Mouse (Mus musculus) frontal cortex, postnatal 36 days (tissue): ENCODE data around the gene Gnpat.
A peak's percentile ranks its signal among the peaks of the same experiment; 100 is the strongest.
"Not testable (repeated sequence)": the region's sequence is repeated elsewhere in the genome, so short reads cannot be mapped to it uniquely, and the experiment has no call there.

Experiments
- DNase-seq, 2 experiments: peaks; one replicate each; pipeline ENCODE4 v3.0.0; 2022; ENCODE audit warnings: low spot score in 2 of 2

Gnpat gene

DNA sequence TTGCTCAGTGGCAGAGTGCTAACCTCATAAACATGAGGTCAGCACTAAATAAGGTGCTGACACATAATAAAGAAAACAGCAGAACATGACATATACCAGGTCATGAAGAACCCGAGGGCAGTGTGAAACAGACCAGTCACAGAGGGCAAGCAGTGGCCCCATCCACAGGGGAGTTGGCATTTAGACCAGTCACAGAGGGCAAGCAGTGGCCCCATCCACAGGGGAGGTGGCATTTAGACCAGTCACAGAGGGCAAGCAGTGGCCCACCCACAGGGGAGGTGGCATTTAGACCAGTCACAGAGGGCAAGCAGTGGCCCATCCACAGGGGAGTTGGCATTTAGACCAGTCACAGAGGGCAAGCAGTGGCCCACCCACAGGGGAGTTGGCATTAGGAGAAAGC is 19.9 kb upstream of the Gnpat start:
- not testable (repeated sequence) for DNase-seq

DNA sequence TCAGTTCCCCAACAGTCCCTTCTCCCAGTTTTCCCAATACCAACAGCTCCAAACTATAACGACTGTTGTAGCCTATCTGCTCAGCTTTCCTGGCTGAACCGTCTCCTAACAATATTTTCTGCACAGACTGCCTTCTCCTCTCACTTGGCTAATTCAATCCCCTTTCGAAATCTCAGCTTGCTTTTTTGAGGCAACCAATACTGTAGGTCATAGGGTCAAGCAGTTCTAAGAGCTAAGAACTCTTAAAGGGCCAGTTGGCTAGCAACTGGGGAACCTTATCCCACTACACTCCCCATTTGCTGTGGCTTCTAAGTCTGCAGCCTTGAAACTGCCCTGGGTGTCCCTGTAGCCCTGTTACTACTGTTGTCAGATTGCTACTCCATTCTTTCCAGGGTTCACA is 17.7 kb upstream of the Gnpat start:
- DNase-seq, result no peak

DNA sequence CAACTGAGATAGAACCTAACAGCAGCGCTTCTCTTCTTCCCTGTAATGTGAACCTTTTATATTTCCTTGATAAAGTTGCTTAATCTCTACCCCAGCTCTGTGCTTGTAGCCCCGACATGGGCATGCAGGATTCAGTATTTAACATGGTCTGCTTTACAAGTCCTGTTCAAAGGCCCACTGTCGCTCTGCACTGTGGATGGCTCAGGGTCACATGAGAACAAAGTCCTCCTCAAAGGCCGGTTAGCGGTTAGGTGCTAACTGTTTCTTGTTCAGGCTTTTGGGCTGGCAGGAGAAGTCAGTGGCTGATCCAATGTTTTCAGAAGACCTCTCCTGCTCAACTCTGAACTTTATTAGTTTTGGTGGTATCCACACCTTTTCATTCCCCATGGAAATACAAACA is 17.3 kb upstream of the Gnpat start:
- DNase-seq, result no peak

DNA sequence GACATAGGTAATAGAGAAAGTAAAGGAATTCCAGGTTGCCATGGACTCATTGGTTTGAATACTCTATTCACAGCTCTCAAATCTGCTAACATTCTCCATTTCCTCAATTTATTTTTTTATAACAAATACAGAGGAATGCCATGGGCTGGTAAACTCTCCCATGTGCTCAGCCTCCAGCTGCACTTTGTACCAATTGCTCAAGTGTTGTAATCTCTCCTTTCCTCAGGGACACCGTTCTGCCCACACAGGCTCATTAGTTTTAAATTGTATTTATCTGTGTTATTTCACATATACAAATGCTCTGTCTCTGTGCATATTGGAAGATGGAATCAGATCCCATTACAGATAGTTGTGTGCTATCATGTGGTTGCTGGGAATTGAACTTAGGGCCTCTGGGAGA is 9.3 kb upstream of the Gnpat start:
- DNase-seq, result no peak

DNA sequence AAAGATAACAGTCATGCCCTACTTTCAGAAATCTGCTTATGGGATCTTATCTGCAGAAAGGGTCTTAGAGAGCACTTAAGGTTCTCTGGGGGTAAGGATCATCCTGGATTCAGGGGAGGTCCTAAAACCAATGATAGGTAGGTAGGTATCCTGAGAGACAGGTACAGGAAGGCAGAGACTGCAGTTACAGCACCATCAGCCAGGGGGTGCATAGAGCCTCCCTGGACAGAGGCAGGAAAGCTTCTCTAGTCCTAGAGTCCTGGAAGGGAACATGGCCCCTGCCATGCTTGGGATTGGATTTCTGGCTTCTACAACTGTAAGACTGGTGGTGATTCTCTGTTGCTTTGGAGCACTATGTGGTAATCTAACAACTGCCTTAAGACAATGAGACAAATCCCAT is 3.4 kb upstream of the Gnpat start:
- no peak for DNase-seq

DNA sequence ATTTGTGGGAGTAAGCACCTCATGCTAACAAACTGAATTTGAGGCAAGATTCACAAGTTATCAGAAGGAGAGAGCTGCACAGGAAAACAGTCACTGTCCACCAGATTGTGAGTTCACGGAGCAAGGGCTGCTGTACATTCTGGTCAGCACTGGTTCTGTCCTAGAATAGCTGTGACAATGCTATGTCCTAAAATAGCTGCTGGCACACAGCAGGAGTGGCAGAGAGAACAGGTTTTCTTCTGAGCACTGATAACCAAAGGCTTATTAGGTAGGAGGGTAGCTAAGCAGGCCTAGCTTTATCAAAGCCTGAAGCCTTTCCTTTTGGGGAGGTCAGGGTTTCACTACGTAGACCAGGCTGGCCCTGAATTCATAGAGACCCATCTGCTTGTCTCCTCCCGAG is 2.6 kb upstream of the Gnpat start:
- no peak for DNase-seq

DNA sequence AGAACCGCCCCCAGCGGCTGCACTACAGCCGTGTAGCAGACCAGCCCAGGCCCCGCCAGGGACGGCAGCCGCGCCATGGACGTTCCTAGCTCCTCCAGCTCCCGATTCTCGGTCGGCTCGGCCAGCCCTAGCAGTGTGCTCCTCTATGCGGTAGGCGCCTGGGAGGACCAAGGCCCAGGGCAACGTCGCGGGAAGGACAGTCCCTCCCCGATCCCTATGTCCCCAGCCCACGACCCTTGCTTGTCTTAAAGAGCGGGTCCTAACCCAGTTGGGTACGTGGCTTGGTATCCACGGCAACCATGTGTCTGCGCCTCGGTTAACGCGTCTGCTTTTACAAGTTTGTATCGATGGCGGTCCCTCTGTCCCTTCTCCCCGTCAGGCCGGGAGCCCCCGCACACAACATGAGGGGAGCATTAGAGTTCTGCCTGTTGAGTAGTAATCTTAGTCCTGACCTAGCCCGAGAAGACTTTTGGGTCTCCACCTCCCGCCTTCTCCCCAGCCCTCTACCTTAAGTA is 387 bp downstream of the Gnpat start:
- no peak for DNase-seq

DNA sequence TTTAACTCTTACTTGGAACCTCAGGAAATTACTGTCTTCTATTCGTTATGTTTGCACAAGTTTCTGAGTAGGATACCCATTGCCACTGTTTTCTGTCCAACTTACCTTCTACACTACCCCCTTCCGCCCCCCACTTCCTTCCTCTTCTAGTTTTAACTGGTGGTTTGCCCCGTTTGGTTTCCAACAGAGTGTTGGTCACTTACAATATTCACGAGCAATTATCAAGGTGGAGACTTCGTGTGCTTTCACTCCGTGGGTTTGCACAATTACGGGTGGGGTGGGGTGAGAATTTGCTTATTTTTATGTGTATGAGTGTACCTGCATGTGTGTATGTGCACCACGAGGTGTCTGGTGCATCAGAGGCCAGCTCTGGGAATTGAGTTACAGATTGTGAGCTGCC is 896 bp downstream of the Gnpat start:
- DNase-seq, result no peak

DNA sequence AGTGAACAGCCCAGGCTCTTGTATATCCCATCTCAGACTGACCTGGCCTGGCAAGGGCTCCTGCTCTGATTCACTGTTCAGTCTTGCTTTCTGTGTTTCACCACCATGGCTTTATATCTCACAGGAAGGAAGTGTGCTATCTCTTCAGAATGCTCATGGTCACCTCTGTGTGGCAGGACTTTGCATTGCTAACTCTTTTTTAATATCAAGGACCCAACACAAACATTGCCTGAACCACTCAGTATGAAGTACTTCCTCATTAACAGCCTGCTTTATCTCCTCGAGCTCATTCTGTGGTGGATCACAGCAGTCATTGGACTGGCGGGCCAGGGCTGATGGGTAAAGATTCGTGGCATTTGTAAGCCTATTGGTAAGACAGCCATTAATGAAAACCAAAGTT is 3.8 kb downstream of the Gnpat start:
- DNase-seq, result no peak

DNA sequence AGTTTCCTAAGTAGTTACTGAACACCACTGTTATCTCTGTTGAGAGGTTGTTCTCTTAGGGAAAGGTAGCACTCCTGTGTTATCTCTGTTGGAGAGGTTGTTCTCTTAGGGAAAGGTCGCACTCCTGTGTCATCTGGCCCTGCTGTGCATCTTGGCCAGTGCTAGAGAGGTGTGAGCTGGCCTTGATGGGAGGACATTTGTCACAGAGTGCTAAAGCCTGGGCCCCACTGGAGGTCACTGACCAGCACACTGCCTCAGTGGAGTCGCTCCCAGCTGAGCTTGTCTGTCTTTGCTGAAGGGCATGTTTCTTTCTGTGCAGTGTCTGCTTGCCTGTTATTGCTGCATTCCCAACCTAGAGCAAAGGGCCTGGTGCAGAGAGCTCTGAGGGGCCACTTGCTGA is 4.3 kb downstream of the Gnpat start:
- no peak for DNase-seq

DNA sequence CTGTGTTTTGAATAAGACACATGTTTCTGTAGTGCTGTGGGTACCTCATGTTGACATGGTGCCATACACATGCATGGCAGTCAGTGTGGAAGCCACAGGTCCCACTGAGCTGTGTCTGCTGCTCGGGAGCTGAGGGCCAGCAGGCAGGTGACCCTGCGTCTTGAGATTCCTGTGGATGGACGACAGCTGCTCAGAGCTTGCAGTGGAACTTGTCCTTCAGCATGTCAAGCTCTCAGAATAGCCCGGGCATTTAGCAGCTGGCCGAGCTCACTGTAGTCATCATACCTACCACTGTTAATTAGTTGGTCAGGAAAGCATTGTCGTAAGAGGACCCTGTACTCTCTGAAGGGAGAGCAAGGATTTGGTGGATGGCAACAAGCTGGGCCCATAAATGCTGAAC is 6.9 kb downstream of the Gnpat start:
- DNase-seq, result no peak

DNA sequence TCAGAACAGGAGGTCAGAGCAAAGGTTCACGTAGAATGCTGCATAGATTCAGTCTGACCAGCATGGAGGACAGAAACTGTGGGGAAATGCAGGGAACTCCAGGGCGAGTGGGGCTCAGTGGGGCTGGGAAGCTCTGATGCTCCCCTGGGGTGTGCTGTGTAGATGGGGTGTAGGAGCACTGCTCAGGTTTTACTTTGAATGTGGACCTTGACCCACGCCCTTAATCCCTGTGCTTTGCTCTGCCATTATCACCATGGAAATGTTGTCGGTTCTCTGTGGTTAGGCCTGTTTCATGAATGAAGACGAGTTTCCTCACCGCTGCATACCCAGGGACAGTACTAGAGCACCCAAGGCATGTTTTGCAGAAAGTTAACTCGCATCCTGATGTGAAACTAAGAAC is 8.6 kb downstream of the Gnpat start:
- no peak for DNase-seq

DNA sequence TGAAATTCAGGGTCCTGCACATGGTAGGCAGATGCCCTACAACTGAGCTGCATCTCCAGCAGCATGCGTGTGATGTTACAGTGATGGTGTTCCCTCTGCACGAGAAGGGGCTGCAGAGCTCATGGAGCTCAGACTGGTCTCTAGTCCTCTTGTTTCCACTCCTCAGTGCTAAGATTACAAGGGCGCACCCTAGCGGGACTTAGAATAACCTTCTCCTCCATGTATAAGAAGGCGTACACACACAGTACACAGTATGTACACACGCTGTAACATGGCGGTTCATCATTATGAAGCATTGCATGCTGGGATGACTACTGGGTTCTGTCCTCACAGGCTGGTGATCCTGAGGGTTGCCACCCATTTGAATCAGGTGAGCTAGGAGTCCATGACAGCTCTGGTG is 9.2 kb downstream of the Gnpat start:
- DNase-seq, result no peak

DNA sequence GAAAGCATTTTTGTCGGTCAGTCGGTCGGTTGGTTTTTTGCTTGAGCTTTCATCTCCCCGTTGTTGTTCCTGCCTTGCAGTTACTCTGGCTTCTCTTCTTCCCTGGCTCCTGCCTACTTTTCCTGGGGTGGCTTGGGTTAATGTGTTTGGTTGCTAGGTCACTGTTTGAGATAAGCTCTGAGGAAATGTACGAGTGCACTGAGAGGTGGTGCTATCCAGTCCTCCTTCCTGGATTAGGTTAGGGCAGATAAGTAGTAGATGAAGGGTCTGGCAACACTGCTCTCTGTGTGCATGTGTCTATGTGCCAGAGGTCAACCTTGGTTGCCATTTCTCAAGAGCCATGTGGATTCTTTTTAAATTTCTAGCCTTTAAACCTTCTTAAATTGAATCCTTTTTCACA is 9.9 kb downstream of the Gnpat start:
- no peak for DNase-seq

DNA sequence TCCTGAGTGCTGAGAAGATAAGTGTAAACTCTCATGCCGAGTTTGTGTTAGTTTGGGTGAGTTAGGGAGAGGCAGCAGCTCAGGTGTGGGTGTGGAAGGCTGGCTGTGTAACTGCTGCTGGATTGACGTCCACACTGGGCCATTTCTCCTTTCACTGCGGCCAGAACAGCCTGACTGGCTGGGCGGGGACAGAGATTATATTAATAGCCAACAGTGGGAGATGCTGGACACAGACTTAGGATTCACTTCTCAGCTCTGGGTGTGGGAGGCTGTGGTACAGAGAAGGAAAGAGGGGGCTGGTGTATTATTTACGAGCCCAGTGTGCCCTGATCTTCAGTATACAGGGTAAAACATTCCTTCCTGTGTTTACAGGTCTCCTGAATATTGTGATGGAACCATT is 15.3 kb downstream of the Gnpat start:
- DNase-seq, result no peak

DNA sequence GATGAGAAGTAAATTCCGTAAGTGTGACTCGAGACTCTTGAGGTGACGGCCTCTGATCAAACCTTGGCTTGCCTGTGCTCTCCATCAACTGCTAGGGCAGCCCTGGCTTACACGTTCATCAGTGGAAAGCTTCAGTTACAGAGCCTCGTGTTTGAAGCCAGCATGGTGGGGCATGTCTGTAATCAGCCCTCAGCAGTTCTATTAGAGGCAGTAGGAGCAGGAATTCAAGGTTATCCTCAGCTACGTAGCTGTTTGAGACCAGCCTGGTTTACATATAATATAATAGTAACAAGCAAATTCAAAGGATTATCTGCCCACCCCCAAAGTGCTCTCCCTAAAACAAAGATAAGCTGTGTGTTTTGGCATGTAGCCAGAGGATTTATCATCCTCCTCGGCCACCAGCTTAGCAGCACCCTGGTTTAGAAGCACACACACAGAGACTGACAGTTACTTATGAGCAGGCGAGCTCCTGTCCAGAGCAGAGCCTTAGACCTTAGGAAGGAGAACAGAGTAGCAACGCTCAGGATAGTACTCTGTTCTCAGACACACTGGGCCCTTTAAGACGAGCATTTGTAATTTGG is 16.2 kb downstream of the Gnpat start:
- no peak for DNase-seq

DNA sequence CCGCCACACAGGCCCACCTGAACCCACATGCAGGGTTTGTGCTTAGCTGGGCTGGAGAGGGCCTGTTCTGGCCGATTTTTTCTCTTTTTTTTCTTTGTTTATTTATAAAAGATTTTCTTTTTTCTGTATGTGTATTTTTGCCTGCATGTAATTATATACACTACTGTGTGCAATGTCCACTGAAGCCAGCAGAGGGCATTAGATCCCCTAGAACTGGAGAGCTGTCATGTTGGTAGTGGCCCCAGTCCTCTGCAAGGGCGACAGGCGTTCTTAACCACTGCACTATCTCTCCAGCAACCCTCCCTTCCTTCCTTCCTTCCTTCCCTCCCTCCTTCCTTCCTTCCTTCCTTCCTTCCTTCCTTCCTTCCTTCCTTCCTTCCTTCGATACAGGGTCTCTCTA is 25.6 kb downstream of the Gnpat start:
- DNase-seq, result no peak

DNA sequence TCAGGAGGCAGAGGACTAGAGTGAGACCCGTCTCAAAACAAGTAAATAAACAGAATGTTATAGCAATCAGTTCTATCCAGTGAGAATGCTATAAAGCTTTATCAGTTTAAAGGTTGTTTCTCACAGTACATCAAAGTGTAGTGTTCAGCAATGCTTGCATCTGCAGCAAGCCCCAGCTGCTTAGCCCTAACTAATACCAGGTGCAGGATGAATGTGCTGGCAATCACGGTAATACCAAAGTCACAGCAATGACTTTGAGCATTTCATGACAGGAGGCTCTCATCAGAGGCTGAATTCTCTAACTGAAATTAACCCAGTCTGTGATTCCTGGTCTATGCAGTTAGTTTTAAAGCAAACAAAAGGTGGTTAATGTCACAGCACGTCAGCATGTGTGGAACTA is 29.8 kb downstream of the Gnpat start:
- no peak for DNase-seq

DNA sequence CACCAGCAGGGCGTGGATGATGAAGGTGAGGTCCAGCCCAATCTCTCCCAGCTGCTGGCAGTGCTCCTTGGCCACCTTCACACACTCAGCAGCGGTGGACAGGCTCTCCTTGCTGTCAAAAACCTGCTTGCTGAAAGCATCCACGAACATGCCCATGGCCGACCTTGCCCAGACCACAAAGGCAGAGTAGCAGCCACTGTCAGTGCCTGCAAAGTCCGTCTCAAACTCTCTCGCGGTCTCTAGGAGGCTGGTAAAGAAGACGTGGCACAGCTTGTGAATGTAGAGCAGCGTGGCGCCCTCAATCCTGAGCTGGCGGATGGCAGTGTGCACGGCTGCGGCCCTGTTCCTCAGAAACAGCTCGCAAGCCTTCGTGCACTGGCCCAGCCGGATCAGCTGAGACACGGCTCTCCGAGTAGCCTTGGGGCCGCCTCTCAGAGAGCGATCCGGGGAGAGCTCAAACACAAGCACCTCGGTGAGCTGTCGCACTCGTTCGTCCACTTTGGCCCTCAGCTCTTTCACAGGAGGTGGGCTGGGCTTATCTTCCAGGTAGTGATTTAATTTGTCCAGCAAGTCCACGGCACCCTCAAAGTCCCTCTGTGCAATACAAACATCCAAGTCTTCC is 33.3 kb downstream of the Gnpat start:
- DNase-seq, result no peak

DNA sequence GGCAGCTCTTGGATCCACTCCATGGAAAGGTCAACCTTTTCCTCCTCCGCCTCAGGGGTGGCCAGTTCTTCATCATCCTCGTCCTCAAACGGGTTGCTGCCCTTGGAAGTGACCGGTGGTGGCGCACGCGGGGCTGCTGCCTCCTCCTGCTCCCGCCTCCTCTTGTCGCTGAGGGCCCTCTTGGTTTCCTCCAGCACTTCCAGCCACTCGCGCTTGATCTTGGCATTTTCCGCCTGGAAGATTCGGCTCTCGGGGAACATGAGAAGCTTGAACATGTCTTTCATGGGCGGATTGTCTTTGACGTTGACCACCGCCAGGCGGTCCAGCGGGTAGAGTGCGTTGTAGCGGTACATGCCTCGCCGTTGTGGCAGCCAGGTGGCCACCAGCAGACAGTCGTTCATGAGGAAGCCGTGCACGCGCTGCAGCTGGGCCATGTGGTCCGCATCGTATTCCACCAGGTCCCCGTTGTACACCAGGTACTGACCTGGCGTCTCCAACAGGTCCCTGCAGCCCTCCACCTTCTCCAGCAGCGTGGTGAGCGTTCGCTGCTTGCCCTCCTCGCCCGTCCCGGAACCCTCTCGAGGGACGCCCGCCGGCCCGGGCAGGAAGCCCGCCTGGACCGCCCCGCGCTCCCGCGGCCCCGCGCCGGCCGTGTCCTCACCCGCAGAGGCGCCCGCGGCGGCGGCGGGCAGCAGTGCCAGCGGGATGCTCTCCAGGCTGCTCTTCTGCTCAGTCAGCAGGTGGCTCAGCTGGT is 34.0 kb downstream of the Gnpat start:
- peak; percentile 64 for DNase-seq

DNA sequence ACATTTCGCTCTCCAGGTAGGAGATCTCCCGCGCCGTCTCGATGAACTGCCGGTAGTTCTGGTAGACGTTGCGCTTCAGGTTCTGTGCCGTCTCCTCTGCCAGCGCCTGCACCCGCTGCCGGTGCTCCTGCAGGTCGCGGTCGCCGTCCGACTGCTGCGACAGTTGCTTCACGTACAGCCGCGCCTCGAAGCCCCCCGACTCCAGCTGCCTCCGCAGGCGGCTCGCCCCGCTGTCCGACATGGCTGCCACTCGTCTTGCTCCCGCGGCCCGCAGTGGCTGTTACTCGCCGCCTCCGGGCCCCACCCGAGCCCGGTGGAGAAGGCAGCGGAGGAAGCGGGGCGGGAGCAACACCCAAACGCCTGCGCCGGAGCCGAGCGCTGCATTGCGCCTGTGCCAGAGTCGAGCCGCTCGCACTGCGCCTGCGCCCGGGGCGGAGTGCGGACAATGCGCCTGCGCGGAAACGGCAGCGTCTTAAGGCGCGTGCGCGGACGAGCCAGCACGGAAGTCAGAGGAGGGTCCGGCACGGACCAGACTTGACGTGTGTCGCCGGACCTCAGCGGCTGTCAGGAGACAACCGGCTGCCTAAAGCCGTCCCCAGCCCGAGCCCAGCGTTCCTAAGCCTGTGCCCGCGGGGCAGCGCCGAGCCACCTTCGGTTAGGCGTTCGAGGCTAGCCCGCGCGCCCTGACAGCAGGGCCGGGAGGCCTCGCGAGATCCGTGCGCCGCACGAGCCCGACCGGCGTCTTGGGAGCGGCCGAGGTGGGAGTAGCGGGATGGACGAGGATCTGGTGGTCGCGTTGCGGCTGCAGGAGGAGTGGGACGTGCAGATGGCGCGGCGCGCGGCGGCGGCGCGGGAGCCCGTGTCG is 34.8 kb downstream of the Gnpat start, which contains the start of the genes Exoc8 and Sprtn:
TSS of gene Exoc8 (minus strand) at position 320 of the 865 bp plus-strand sequence.
TSS of gene Sprtn (plus strand) at position 501 of the 865 bp plus-strand sequence.
- peak; percentile 98 for DNase-seq

DNA sequence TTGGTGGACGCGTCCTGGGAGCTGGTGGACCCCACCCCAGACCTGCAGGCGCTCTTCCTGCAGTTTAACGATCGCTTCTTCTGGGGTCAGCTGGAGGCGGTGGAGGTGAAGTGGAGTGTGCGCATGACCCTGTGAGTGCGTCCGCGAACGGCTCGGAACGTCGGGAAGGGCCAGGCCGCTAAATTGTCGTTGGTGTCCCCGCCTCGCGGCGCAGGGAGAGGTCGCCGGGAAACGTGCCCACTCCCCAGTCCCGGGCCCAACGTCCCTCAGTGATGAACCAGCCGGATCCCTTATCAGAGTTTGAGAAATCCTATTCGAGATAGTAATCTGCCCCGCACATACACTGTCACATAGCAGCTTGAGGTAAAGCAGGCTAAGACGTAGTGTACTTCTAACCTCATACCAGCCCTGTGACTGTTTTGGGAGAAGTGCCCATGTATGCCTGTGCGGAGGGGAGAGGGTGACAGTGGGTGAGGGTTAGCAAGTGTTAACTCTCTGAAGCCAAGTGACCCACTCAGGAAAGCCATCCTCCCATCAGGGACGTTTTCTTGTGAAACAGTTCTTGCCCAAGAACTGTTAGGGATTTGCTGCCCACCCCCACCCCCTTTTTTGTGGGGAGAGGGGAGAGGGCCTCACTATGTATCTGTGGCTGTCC is 35.5 kb downstream of the Gnpat start:
- DNase-seq, result no peak
